ENCODE assay signal across 14 mouse cellular contexts in the genomic region with DNA sequence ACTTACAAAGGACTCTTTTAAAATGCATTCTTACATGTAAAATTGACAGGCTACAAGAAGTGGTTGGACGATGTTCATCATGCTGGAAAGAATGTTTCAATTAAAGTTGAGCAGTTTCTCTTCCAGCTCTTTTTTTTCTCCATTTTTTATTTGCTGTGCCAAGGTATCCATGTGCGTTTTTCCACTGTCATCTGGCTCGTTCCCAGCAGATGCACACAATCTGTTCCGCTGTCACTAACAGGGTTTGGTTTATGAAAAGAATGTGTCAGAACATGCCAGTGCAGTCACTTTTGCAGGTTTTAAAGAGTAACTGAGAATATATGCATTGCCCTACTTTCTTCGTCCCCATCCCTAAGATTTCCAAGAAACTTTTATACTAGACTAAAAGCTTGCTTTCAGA. TPM values are rescaled to one million over a fixed set of nuclear protein-coding genes. Genes with fewer than 3 reads are reported as not detected.
DNase-seq lines count a peak whose midpoint lies in the region; ATAC-seq and TF ChIP-seq lines count a peak whose summit lies in the region.
"Had no signal": no experiment of that assay in that cellular context is flagged by ENCODE, and none has a peak within 500 bp of the region (broad histone marks: within the 10 kb centered on the region; RNA-seq: fewer than 3 reads in every experiment).

No protein-coding gene starts in this region.

- no peak overlapping the region for H3K9ac ChIP-seq in hindbrain, embryonic 16.5 days (ENCODE audit: low read depth, low read length)
- H3K9ac ChIP-seq in midbrain, embryonic 13.5 days (replicated peaks) = no peak overlapping the region
- H3K9ac ChIP-seq: liver, embryonic 14.5 days; neural tube, embryonic 15.5 days had no signal

- H3K27ac ChIP-seq in hindbrain, embryonic 16.5 days (ENCODE audit: low read depth, low read length) = no peak overlapping the region
- H3K27ac ChIP-seq in hindbrain, embryonic 10.5 days = no peak overlapping the region
- no peak overlapping the region for H3K27ac ChIP-seq in cerebellum, adult 2 months (ENCODE audit: insufficient read depth, low read length)
- H3K27ac ChIP-seq in midbrain, embryonic 13.5 days = no peak overlapping the region
- H3K27ac ChIP-seq: liver, embryonic 14.5 days; neural tube, embryonic 15.5 days had no signal

- H3K36me3 ChIP-seq in hindbrain, embryonic 16.5 days (ENCODE audit: control insufficient read depth, insufficient read depth, low read length) = no peaks in the 10 kb centered on the region
- no peaks in the 10 kb centered on the region for H3K36me3 ChIP-seq in hindbrain, embryonic 10.5 days
- H3K36me3 ChIP-seq in midbrain, embryonic 13.5 days = no peaks in the 10 kb centered on the region
- H3K36me3 ChIP-seq: neural tube, embryonic 15.5 days had no signal

- H3K4me1 ChIP-seq in hindbrain, embryonic 16.5 days (ENCODE audit: control insufficient read depth, insufficient read depth, low read depth, low read length) = no peaks in the 10 kb centered on the region
- H3K4me1 ChIP-seq in hindbrain, embryonic 10.5 days (replicated peaks) = no peaks in the 10 kb centered on the region
- no peaks in the 10 kb centered on the region; the same call in 1 of the 2 replicates for H3K4me1 ChIP-seq in cerebellum, adult 2 months (ENCODE audit: control insufficient read depth, insufficient read depth, low read length)
- no peaks in the 10 kb centered on the region for H3K4me1 ChIP-seq in midbrain, embryonic 13.5 days (replicated peaks)
- H3K4me1 ChIP-seq: neural tube, embryonic 15.5 days had no signal

- H3K9me3 ChIP-seq in hindbrain, embryonic 16.5 days (ENCODE audit: control insufficient read depth, low read length) = no peaks in the 10 kb centered on the region
- no peaks in the 10 kb centered on the region for H3K9me3 ChIP-seq in hindbrain, embryonic 10.5 days
- H3K9me3 ChIP-seq in midbrain, embryonic 13.5 days = no peaks in the 10 kb centered on the region
- H3K9me3 ChIP-seq: neural tube, embryonic 15.5 days had no signal

- 40% methylated on average over 5 of the region's 5 CpGs for WGBS in hindbrain, embryonic 16.5 days
- 78% methylated on average over 5 of the region's 5 CpGs for WGBS in hindbrain, embryonic 10.5 days
- 9% methylated on average over 5 of the region's 5 CpGs for WGBS in cerebellum, adult 2 months
- WGBS in midbrain, embryonic 13.5 days = 73% methylated on average over 5 of the region's 5 CpGs

- DNase-seq in cerebellum, adult 8-10 months = no peak
- DNase-seq in hindbrain, embryonic 10.5 days (ENCODE audit: low spot score) = no peak
- DNase-seq in cerebellum, adult 2 months = peak; percentile 46 to 71
- DNase-seq in layer of hippocampus, adult 8-10 months (ENCODE audit: low spot score in 2 of 2) = peak; percentile 66 to 78
- DNase-seq in kidney, postnatal 25 days = no peak
- DNase-seq: adrenal gland, postnatal 25 days; heart, adult 18-20 months; kidney, adult 2 months; lung, postnatal 36 days had no signal

- H3K4me3 ChIP-seq in hindbrain, embryonic 16.5 days (ENCODE audit: low read length) = no peak overlapping the region
- H3K4me3 ChIP-seq in hindbrain, embryonic 10.5 days = no peak overlapping the region
- no peak overlapping the region for H3K4me3 ChIP-seq in cerebellum, adult 2 months (replicated peaks; ENCODE audit: insufficient read depth, low read depth, low read length)
- no peak overlapping the region for H3K4me3 ChIP-seq in midbrain, embryonic 13.5 days (replicated peaks)
- H3K4me3 ChIP-seq: neural tube, embryonic 15.5 days had no signal

- no peak for TF ChIP-seq POLR2A in cerebellum, adult 2 months (IDR thresholded peaks at IDR 0.05; ENCODE audit: borderline replicate concordance, insufficient read depth, low read length)

- no peak overlapping the region for H3K4me2 ChIP-seq in hindbrain, embryonic 16.5 days (ENCODE audit: low read length)
- H3K4me2 ChIP-seq in midbrain, embryonic 13.5 days (replicated peaks) = no peak overlapping the region
- H3K4me2 ChIP-seq: neural tube, embryonic 15.5 days had no signal

- no peaks in the 10 kb centered on the region for H3K27me3 ChIP-seq in hindbrain, embryonic 16.5 days (replicated peaks; ENCODE audit: control insufficient read depth, insufficient read depth, low read length)
- no peaks in the 10 kb centered on the region for H3K27me3 ChIP-seq in hindbrain, embryonic 10.5 days (ENCODE audit: insufficient read depth, poor library complexity, severe bottlenecking)
- H3K27me3 ChIP-seq in cerebellum, adult 2 months (ENCODE audit: control insufficient read depth, insufficient read depth, low read length) = no peaks in the 10 kb centered on the region
- no peaks in the 10 kb centered on the region for H3K27me3 ChIP-seq in midbrain, embryonic 13.5 days
- H3K27me3 ChIP-seq: neural tube, embryonic 15.5 days had no signal

- TF ChIP-seq CTCF in cerebellum, adult 2 months (IDR thresholded peaks at IDR 0.05; ENCODE audit: borderline replicate concordance, insufficient read depth, low read depth, low read length) = no peak

- peak; percentile 72 for ATAC-seq in cerebellum, adult (ENCODE audit: insufficient number of reproducible peaks, low FRiP score, low TSS enrichment)
- ATAC-seq in hindbrain, embryonic 16.5 days = 0 out of 2 replicates have a peak, but pooled peaks have one; percentile 37
- ATAC-seq in midbrain, embryonic 13.5 days = no peak

RNA-seq across cellular contexts. Expression of a gene that starts 33.3 kb away (rescaled TPM):
- polyA plus RNA-seq in hindbrain, embryonic 16.5 days (2015; fragmentation: Nextera tagmentation; extraction: Ambion mirVana) = 38.9 and 48.4 TPM in 2 replicates
- 17.3 and 19.5 TPM in 2 replicates for polyA plus RNA-seq in hindbrain, embryonic 10.5 days (2016; fragmentation: Nextera tagmentation; extraction: Ambion mirVana)
- polyA plus RNA-seq in cerebellum, adult 2 months (2012; rRNA removed) = 15.9 and 16.7 TPM in 2 replicates
- total RNA-seq in layer of hippocampus, adult 8-10 months (2022) = 100 to 1,000 TPM; 136 to 161 (median 142) TPM
- polyA plus RNA-seq in midbrain, embryonic 13.5 days (2015; fragmentation: Nextera tagmentation; extraction: Ambion mirVana) = 12.9 and 15.2 TPM in 2 replicates

Comparison
In these comparisons a context has a peak if more than half of its experiments do, and no peak if none do; other contexts are left out.
1. DNase-seq: peak in cerebellum, adult 2 months (2 of 2) and layer of hippocampus, adult 8-10 months (2 of 2); none in cerebellum, adult 8-10 months (single experiment), hindbrain, embryonic 10.5 days (single experiment) and kidney, postnatal 25 days (0 of 2).